Mouse (Mus musculus) thymus, adult 2 months (tissue): ENCODE results near the gene Clybl.

Source experiments
- CTCF ChIP-seq: fragments of 200-500 bp; IDR thresholded peaks from 2 replicates; pipeline ENCODE4 v1.5.1; 2012; ENCODE audit warnings: mild to moderate bottlenecking, control low read depth, low read length, moderate library complexity, borderline replicate concordance; ENCODE audit not compliant: control insufficient read depth, poor library complexity, insufficient read depth; ENCODE audit errors: extremely low read depth
- POLR2A ChIP-seq: fragments of 200-500 bp; IDR thresholded peaks from 2 replicates; pipeline ENCODE4 v1.6.1; 2012; ENCODE audit warnings: mild to moderate bottlenecking, low read length, control low read depth, moderate library complexity; ENCODE audit not compliant: control insufficient read depth, poor library complexity, insufficient read depth; ENCODE audit errors: extremely low read depth

GRCm38 (mm10) chr14:122183974-122184373 lies 2.5 kb downstream of the Clybl start:
- TF ChIP-seq CTCF (no peak), POLR2A (no peak)
